Mouse (Mus musculus) E14TG2a.4 (cell line): ENCODE measurements around the gene Grin2b.

Experiments used
- H3K27me3 ChIP-seq: 2 replicates; pipeline ENCODE4 v1.6.1; 2014; ENCODE audit warnings: low read length, control low read depth; ENCODE audit not compliant: insufficient read depth
- H3K36me3 ChIP-seq: 2 replicates; pipeline ENCODE4 v1.6.1; 2014; ENCODE audit warnings: low read length, control low read depth; ENCODE audit not compliant: insufficient read depth
- H3K4me1 ChIP-seq: replicated peaks from 2 replicates; pipeline ENCODE4 v1.6.1; 2014; ENCODE audit warnings: low read depth, low read length, control low read depth
- H3K4me3 ChIP-seq: replicated peaks from 2 replicates; pipeline ENCODE4 v1.5.1; 2014; ENCODE audit warnings: mild to moderate bottlenecking, low read length
- H3K9me3 ChIP-seq: 2 replicates; pipeline ENCODE4 v1.6.1; 2014; ENCODE audit warnings: low read length, control low read depth
- CTCF ChIP-seq: conservative IDR thresholded peaks from 2 replicates; pipeline ENCODE4 v1.5.1; 2014; ENCODE audit warnings: low read length
- NANOG ChIP-seq: IDR thresholded peaks from 2 replicates; pipeline ENCODE4 v1.6.1; 2014; ENCODE audit warnings: borderline replicate concordance, low read length, mixed read lengths
- POU5F1 ChIP-seq: IDR thresholded peaks from 2 replicates; pipeline ENCODE4 v1.6.1; 2014; ENCODE audit warnings: low read length, borderline replicate concordance

Grin2b gene

DNA sequence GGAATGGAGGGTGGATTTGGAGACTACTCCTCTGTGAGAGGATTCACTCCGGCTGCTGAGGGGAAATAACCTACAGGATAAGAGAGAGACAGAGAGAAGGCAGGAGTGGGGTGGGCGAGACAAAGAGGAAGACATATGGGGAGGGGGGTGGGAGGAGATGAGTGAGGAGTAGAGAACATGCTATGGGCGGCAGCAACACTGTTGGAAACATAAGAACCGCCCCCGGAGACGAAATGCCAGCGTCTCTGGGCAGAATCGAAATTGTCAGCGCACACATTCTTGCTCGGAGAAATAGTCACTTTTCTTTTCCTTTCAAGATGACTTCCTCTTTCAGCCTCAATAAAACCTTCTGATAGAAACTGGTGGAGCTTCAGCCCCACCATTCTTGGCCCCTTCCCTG is 274.1 kb downstream of the Grin2b start:
- no peak for TF ChIP-seq POU5F1
- no peak for TF ChIP-seq CTCF
- no peak for TF ChIP-seq NANOG

DNA sequence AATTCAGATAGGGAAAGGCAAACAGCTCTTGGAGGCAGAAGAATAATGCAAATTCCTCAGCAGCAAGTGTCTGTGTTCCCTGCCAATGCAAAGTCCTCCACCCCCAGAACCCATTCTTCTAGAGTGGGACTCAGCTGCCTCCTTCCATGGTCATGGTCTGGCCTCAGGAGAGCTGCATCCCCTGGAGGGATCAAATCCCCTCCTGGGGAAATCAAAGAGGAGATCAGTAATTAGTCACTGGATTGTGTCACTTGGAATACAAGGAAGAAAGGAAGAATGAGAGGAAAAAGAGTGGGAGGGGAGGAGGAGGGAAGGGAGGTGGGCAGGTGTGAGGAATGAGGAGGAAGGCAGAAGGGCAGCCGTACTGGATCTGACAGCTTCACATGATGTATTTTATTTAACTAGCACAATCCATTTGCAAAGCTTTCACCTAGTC is 278.5 kb downstream of the Grin2b start:
- H3K4me1 ChIP-seq, result peaks cover 8% of the 10 kb centered on the region; the same call in 1 of the 2 replicates

More for the DNA sequence above, 274.1 kb downstream of the Grin2b start:
- Histone ChIP-seq H3K36me3 (no peaks in the 10 kb centered on the region), H3K27me3 (peaks cover 6% of the 10 kb centered on the region; the same call in 1 of the 2 replicates), H3K4me3 (no peak overlapping the region), H3K9me3 (no peaks in the 10 kb centered on the region), H3K4me1 (0 out of 2 replicates have a peak, but pooled peaks cover 1% of the 10 kb centered on the region)

DNA sequence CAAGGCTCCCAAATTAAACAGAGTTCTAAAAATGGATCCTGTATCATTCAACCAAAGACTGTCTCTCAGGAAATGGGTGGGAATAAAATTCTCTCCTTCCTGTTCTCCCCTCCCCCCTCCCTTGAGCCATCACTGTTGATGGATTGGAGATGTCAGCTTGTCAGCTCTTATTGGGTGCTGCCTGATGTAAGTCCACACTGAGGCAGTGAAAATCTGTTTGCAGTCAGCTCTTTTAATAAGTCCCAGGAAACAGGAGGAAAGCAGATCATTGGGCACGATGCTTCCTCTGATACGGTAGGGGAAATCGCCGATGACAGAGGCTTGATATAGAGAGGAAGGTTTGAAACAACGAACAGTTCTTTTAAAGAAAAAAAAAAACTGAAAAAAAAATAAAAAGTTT is 290.7 kb downstream of the Grin2b start:
- H3K4me3 ChIP-seq, result no peak overlapping the region
- H3K4me1 ChIP-seq, result no peaks in the 10 kb centered on the region
- TF ChIP-seq POU5F1 (no peak), NANOG (no peak), CTCF (no peak)
- H3K36me3 ChIP-seq, result no peaks in the 10 kb centered on the region
- no peaks in the 10 kb centered on the region for H3K9me3 ChIP-seq
- no peaks in the 10 kb centered on the region for H3K27me3 ChIP-seq

More for the DNA sequence above, 278.5 kb downstream of the Grin2b start:
- Histone ChIP-seq H3K27me3 (peaks cover 6% of the 10 kb centered on the region; the same call in 1 of the 2 replicates), H3K36me3 (no peaks in the 10 kb centered on the region), H3K4me3 (no peak overlapping the region), H3K9me3 (no peaks in the 10 kb centered on the region)
- TF ChIP-seq POU5F1 (no peak), CTCF (no peak), NANOG (no peak)

DNA sequence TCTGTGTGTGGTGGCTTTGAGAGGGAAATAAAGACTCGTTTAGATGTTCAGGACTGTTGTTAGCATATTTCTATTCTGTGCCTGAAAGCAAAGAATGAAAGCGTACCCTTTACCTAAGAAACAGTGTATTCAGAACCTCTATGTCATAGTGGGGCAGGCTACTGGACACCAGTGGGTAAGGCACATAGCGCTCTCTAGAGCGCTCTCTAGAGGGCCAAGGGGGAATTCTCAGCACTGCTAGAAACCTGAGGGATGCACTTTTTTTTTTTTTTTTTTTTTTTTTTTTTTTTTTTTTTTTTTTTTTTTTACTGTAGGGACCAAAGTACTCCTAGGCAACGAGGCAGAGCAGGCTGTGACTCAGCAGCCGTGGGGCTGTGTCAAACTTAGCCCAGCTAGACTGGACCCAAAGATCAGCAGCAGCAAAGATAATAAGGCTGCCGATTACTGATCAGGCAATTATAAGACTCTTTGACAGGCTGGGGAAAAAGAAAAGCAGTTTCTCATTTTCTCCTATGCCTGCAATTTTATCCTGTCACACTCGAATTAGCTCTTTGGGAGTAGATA is 297.1 kb downstream of the Grin2b start:
- Histone ChIP-seq H3K4me3 (no peak overlapping the region), H3K36me3 (no peaks in the 10 kb centered on the region), H3K4me1 (no peaks in the 10 kb centered on the region), H3K27me3 (no peaks in the 10 kb centered on the region), H3K9me3 (no peaks in the 10 kb centered on the region)
- no peak for TF ChIP-seq NANOG
- TF ChIP-seq CTCF, result peak; percentile 44
- no peak for TF ChIP-seq POU5F1

DNA sequence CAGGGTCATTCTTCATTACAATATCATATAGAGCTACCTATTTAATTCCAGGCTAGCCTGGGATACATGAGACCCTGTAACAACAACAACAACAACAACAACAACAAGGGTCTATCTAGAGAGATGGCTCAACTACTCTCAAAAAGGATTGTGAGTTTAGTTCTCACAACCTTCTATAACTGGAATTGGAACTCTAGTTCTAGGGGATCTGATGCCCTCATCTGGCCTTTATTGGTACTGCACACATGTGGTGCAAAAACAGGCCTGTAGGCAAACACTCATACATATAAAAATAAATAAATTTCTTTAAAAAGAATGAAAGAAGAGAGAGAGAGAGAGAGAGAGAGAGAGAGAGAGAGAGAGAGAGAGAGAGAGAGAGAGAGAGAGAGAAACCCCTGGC is 298.7 kb downstream of the Grin2b start:
- TF ChIP-seq CTCF, result peak; percentile 60
- no peak for TF ChIP-seq NANOG
- Histone ChIP-seq H3K27me3 (no peaks in the 10 kb centered on the region), H3K4me1 (no peaks in the 10 kb centered on the region), H3K36me3 (no peaks in the 10 kb centered on the region), H3K4me3 (no peak overlapping the region), H3K9me3 (no peaks in the 10 kb centered on the region)

DNA sequence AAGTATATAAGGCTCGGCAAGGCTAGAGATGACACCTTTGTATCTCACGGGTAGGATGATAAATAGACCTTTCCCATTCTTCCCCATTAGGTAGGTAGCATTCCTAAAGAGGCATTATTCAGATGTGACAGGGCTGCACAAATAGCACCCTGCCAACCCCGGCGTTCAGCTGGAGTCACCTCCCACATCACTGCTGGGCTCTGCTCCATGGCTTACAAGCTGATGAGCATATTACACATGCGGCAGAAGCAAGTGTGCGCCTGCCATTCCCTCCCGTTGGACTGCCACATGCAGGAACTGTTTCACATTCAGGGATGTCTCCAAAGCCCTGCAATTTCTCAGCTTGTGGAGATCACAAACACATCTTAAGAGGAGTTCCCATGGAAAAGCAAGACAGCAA is 307.5 kb downstream of the Grin2b start:
- Histone ChIP-seq H3K27me3 (0 out of 2 replicates have a peak, but pooled peaks cover 7% of the 10 kb centered on the region), H3K36me3 (no peaks in the 10 kb centered on the region), H3K9me3 (no peaks in the 10 kb centered on the region), H3K4me3 (no peak overlapping the region), H3K4me1 (no peaks in the 10 kb centered on the region)
- TF ChIP-seq NANOG (no peak), POU5F1 (no peak), CTCF (no peak)

DNA sequence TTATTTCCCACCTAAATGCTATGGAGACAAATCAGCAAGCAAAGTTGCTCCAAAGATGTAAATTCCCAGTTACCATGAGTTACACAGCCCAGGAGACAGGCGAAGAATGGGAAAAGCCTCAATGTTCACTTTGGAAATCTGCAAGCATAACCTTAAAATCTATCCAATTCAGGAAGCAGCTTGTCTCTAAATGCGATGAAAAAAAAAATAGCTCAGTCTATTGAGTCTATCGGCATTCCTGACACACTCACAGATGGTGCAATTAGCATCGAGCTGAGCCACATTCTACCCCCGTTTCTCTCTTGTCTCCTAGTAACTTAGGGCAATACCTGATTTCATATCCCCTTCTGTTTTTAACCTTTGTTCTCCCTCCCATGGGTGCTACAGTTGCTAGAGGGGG is 309.3 kb downstream of the Grin2b start:
- Histone ChIP-seq H3K36me3 (no peaks in the 10 kb centered on the region), H3K9me3 (no peaks in the 10 kb centered on the region), H3K4me1 (no peaks in the 10 kb centered on the region), H3K27me3 (peaks cover 7% of the 10 kb centered on the region; the same call in 1 of the 2 replicates), H3K4me3 (no peak overlapping the region)
- TF ChIP-seq POU5F1, result no peak

DNA sequence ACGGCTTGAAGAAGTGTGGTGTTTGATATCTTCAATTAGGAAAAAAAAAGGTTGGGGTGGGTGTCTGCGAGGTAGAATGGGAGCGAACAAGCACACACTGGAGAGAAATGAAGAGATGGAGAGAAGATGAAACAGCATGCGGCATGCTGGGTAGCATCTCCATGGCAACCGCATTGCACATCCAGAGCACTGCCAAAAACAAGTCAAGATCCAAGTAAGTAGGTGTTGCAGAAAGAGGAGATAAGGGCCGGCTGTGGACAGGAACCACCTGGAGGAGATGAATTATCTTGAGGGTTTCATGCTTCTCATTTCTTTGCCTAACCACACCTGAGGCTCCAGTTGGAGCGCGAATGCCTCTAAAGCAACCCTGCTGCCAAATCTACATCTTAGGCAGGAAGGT is 313.8 kb downstream of the Grin2b start:
- Histone ChIP-seq H3K4me3 (no peak overlapping the region), H3K4me1 (peaks cover 9% of the 10 kb centered on the region; the same call in 1 of the 2 replicates), H3K36me3 (no peaks in the 10 kb centered on the region), H3K27me3 (peaks cover 7% of the 10 kb centered on the region; the same call in 1 of the 2 replicates), H3K9me3 (no peaks in the 10 kb centered on the region)
- no peak for TF ChIP-seq CTCF
- TF ChIP-seq POU5F1, result no peak
- no peak for TF ChIP-seq NANOG

DNA sequence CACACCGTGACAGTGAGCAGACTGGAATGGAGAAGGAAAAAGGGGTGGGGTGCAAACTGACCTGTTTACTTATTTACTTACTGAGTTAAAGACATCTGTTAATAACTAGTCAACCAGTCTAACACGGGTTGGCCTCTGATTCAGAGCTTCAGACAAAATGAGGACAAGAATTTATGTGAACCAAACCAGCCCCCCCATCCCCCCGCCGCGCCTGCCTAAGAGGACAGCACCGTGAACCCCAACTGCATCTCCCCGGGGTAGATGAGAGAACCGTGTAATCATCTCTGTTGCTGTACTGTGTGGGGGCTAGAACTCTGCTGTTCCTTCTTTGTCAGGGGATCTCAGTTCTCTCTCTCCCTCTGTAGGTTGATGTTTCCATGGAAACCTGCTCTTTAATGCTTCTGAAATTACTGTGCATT is 319.1 kb downstream of the Grin2b start:
- Histone ChIP-seq H3K36me3 (no peaks in the 10 kb centered on the region), H3K27me3 (no peaks in the 10 kb centered on the region; the same call in 1 of the 2 replicates), H3K4me3 (no peak overlapping the region), H3K4me1 (peaks cover 9% of the 10 kb centered on the region; the same call in 1 of the 2 replicates), H3K9me3 (no peaks in the 10 kb centered on the region)
- no peak for TF ChIP-seq CTCF
- no peak for TF ChIP-seq POU5F1
- no peak for TF ChIP-seq NANOG
